Mouse (Mus musculus) heart, adult 2 months (tissue): ENCODE measurements around the gene Syn3. TPM values are rescaled to one million over a fixed set of nuclear protein-coding genes. Genes with fewer than 3 reads are reported as not detected.
A peak's percentile ranks its signal among the peaks of the same experiment; 100 is the strongest.

Experiments
- DNase-seq, 2 experiments: peaks; one replicate each; pipeline ENCODE4 v3.0.0; 2021
- H3K27ac ChIP-seq: fragments of 200-600 bp; 2 replicates; pipeline ENCODE4 v1.8.1; 2022
- H3K27me3 ChIP-seq: fragments of 200-500 bp; 2 replicates; pipeline ENCODE4 v1.6.1; 2012; ENCODE audit warnings: mild to moderate bottlenecking, low read length, inconsistent platforms, mixed read lengths; ENCODE audit not compliant: control insufficient read depth, insufficient read depth
- H3K36me3 ChIP-seq: fragments of 200-500 bp; 2 replicates; pipeline ENCODE4 v1.6.1; 2012; ENCODE audit warnings: low read length, inconsistent platforms; ENCODE audit not compliant: control insufficient read depth, insufficient read depth
- H3K4me1 ChIP-seq: fragments of 200-500 bp; 2 replicates; pipeline ENCODE4 v1.6.1; 2011; ENCODE audit warnings: low read length; ENCODE audit not compliant: control insufficient read depth, insufficient read depth
- H3K4me3 ChIP-seq: fragments of 200-600 bp; 2 replicates; pipeline ENCODE4 v1.8.1; 2022
- H3K79me2 ChIP-seq: fragments of 200-500 bp; replicated peaks from 2 replicates; pipeline ENCODE4 v1.6.1; 2012; ENCODE audit warnings: mild to moderate bottlenecking, inconsistent platforms, low read length, moderate library complexity, mixed read lengths; ENCODE audit not compliant: control insufficient read depth, insufficient read depth
- H3K9ac ChIP-seq: fragments of 200-500 bp; 2 replicates; pipeline ENCODE4 v1.6.1; 2012; ENCODE audit warnings: low read depth, mild to moderate bottlenecking, control low read depth, inconsistent platforms, low read length, mixed read lengths
- CTCF ChIP-seq: fragments of 200-600 bp; IDR thresholded peaks from 2 replicates; pipeline ENCODE4 v1.8.1; 2022; ENCODE audit warnings: antibody characterized with exemption, mild to moderate bottlenecking, moderate library complexity
- EP300 ChIP-seq: fragments of 200-500 bp; IDR thresholded peaks from 2 replicates; pipeline ENCODE4 v1.6.1; 2011; ENCODE audit warnings: low read depth, low read length, control low read depth; ENCODE audit not compliant: insufficient read depth
- POLR2A ChIP-seq: fragments of 200-500 bp; IDR thresholded peaks from 2 replicates; pipeline ENCODE4 v1.6.1; 2011; ENCODE audit warnings: mild to moderate bottlenecking, low read depth, low read length, control low read depth; ENCODE audit not compliant: insufficient read depth
- WGBS: fragments of 180-500 bp; shearing (Covaris S2); methylation state at CpG from one replicate; pipeline ENCODE4 v1.1.7; 2018; 5-methylcytosine and 5-hydroxymethylcytosine counted together
- intact Hi-C: fragments of 180-260 bp; cut with DNase I; formaldehyde crosslinking; loops from one replicate; pipeline ENCODE4 v1.15.1; 2025
- polyA plus RNA-seq: library from polyadenylated mRNA; depleted of rRNA; stranded (reverse); fragments of >200 nt; gene quantifications from 2 replicates; pipeline ENCODE4 v1.2.3, GENCODE M21; 2012
- total RNA-seq, 2 experiments: library from RNA; stranded (reverse); gene quantifications; 2 replicates each; pipeline ENCODE4 v1.2.3; 2021

The Syn3 gene
- total and polyA plus RNA-seq, 3 experiments: 0.31 to 0.75 (median 0.41) TPM

GRCm38 (mm10) chr10:86171246-86171645, 327.4 kb downstream of the Syn3 start:
- Histone ChIP-seq H3K27ac (no peak overlapping the region), H3K36me3 (no peaks in the 10 kb centered on the region), H3K4me3 (no peak overlapping the region), H3K27me3 (no peaks in the 10 kb centered on the region), H3K9ac (no peak overlapping the region), H3K4me1 (peaks cover 1% of the 10 kb centered on the region; the same call in 1 of the 2 replicates), H3K79me2 (no peaks in the 10 kb centered on the region)
- WGBS: 91% methylated on average over 1 of the region's 1 CpGs
- TF ChIP-seq EP300 (no peak), CTCF (no peak), POLR2A (no peak)
- no peak for DNase-seq
- intact Hi-C loops: no loop called here

- WGBS: 66% methylated on average over 2 of the region's 2 CpGs
- no peaks in the 10 kb centered on the region for H3K79me2 ChIP-seq
- DNase-seq: no peak
- no peak overlapping the region for H3K4me3 ChIP-seq
- H3K27me3 ChIP-seq: no peaks in the 10 kb centered on the region
- H3K9ac ChIP-seq: no peak overlapping the region
- no peak overlapping the region for H3K27ac ChIP-seq
- no peaks in the 10 kb centered on the region for H3K36me3 ChIP-seq
- intact Hi-C loops: no loop called here
- TF ChIP-seq CTCF: no peak
- TF ChIP-seq POLR2A: no peak
- no peak for TF ChIP-seq EP300
- peaks cover 5% of the 10 kb centered on the region for H3K4me1 ChIP-seq
Observed at GRCm38 (mm10) chr10:86168084-86168483, 330.6 kb downstream of the Syn3 start.

- Histone ChIP-seq H3K4me3 (no peak overlapping the region), H3K27me3 (no peaks in the 10 kb centered on the region), H3K36me3 (no peaks in the 10 kb centered on the region), H3K4me1 (peaks cover 12% of the 10 kb centered on the region), H3K27ac (peak overlapping the region; percentile 55), H3K9ac (no peak overlapping the region), H3K79me2 (no peaks in the 10 kb centered on the region)
- intact Hi-C loops: no loop called here
- peak; percentile 56 to 74 for DNase-seq
- 16% methylated on average over 4 of the region's 4 CpGs for WGBS
- TF ChIP-seq POLR2A (no peak), CTCF (no peak), EP300 (no peak)
Observed at GRCm38 (mm10) chr10:86166854-86167268, 331.8 kb downstream of the Syn3 start.

- 56% methylated on average over 3 of the region's 3 CpGs for WGBS
- Histone ChIP-seq H3K27me3 (no peaks in the 10 kb centered on the region), H3K27ac (peak overlapping the region; percentile 59), H3K4me1 (peaks cover 15% of the 10 kb centered on the region), H3K4me3 (no peak overlapping the region), H3K9ac (no peak overlapping the region), H3K36me3 (no peaks in the 10 kb centered on the region), H3K79me2 (no peaks in the 10 kb centered on the region)
- no peak for TF ChIP-seq POLR2A
- TF ChIP-seq EP300: peak; percentile 62; the same call in 1 of the 2 replicates
- intact Hi-C loops: loop anchor here (5.0 kb wide), 1 partner anchor 108 kb away; no protein-coding TSS in a partner anchor
- peak; percentile 36 to 40 for DNase-seq
Observed at GRCm38 (mm10) chr10:86164098-86164497, 334.6 kb downstream of the Syn3 start.

GRCm38 (mm10) chr10:86161783-86162271, 336.9 kb downstream of the Syn3 start:
- no peak overlapping the region for H3K4me3 ChIP-seq
- intact Hi-C loops: loop anchor here (5.0 kb wide), 1 partner anchor 110 kb away; no protein-coding TSS in a partner anchor
- WGBS: 13% methylated on average over 6 of the region's 6 CpGs
- no peaks in the 10 kb centered on the region for H3K27me3 ChIP-seq
- H3K4me1 ChIP-seq: peaks cover 20% of the 10 kb centered on the region
- no peaks in the 10 kb centered on the region; the same call in 1 of the 2 replicates for H3K36me3 ChIP-seq
- TF ChIP-seq EP300: peak; percentile 62; the same call in 1 of the 2 replicates
- TF ChIP-seq POLR2A: no peak
- no peak for TF ChIP-seq CTCF
- no peak overlapping the region for H3K9ac ChIP-seq
- DNase-seq: peak in 1 of 2 experiments; percentile 21
- H3K27ac ChIP-seq: peak overlapping the region; percentile 31; the same call in 1 of the 2 replicates
- H3K79me2 ChIP-seq: no peaks in the 10 kb centered on the region

GRCm38 (mm10) chr10:86158198-86158899, 340.3 kb downstream of the Syn3 start:
- Histone ChIP-seq H3K36me3 (no peaks in the 10 kb centered on the region; the same call in 1 of the 2 replicates), H3K4me1 (peaks cover 16% of the 10 kb centered on the region), H3K27ac (peak overlapping the region; percentile 67), H3K9ac (no peak overlapping the region; the same call in 1 of the 2 replicates), H3K4me3 (no peak overlapping the region), H3K27me3 (no peaks in the 10 kb centered on the region), H3K79me2 (no peaks in the 10 kb centered on the region)
- intact Hi-C loops: loop anchor here (1.0 kb wide), 1 partner anchor 19 kb away; no protein-coding TSS in a partner anchor
- no peak for TF ChIP-seq CTCF
- TF ChIP-seq POLR2A: peak; percentile 39; the same call in 1 of the 2 replicates
- TF ChIP-seq EP300: 0 out of 2 replicates have a peak, but pooled peaks have one; percentile 70
- peak; percentile 33 to 42 for DNase-seq
- WGBS: 46% methylated on average over 8 of the region's 8 CpGs
